Mouse (Mus musculus): ENCODE measurements around the gene Slc4a1. TPM values are rescaled to one million over a fixed set of nuclear protein-coding genes. Genes with fewer than 3 reads are reported as not detected.

Gene Slc4a1
- polyA plus RNA-seq, 1 experiment from 2014 or later = 22.6 TPM

GRCm38 (mm10) chr11:102385075-102385474 lies 19.1 kb upstream of the Slc4a1 start:
- Histone ChIP-seq H3K27ac (no peak overlapping the region), H3K4me3 (replicated peaks) (no peak overlapping the region), H3K4me1 (replicated peaks) (no peaks in the 10 kb centered on the region), H3K9me3 (no peaks in the 10 kb centered on the region), H3K27me3 (0 out of 2 replicates have a peak, but pooled peaks cover 5% of the 10 kb centered on the region), H3K4me2 (no peak overlapping the region), H3K9ac (replicated peaks) (no peak overlapping the region), H3K36me3 (no peaks in the 10 kb centered on the region)
- ATAC-seq (ENCODE audit: insufficient number of reproducible peaks, insufficient read depth, low FRiP score, low TSS enrichment, low read depth) = no peak
- WGBS = 46% methylated on average over 4 of the region's 4 CpGs

DNA sequence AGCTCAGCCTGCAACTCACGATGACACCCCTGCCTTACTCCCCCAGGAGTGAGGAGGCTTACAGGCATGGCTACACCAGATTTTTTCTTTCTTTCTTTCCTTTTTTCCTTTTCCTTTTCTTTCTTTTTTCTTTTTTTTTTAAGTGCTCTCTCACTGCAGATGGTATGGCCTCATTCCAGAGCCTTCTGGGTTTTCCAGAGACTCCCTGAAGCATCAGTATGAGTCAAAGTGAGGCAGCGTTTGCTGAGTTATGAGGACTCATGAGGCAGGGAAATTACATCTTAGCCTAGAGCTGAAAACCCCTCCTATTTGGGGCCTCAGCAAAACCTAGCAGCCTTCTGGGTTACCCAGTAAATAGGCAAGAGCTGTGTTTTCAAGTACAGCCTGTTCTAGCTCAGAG lies 18.4 kb upstream of the Slc4a1 start:
- ATAC-seq (ENCODE audit: insufficient number of reproducible peaks, insufficient read depth, low FRiP score, low TSS enrichment, low read depth) = no peak
- H3K27ac ChIP-seq = no peak overlapping the region
- H3K36me3 ChIP-seq = no peaks in the 10 kb centered on the region
- no peaks in the 10 kb centered on the region for H3K4me1 ChIP-seq (replicated peaks)
- H3K27me3 ChIP-seq = 0 out of 2 replicates have a peak, but pooled peaks cover 5% of the 10 kb centered on the region
- no peaks in the 10 kb centered on the region for H3K9me3 ChIP-seq
- H3K4me3 ChIP-seq (replicated peaks) = no peak overlapping the region
- H3K9ac ChIP-seq (replicated peaks) = no peak overlapping the region
- H3K4me2 ChIP-seq = no peak overlapping the region
- WGBS = 78% methylated on average over 2 of the region's 2 CpGs

- no peak for ATAC-seq (ENCODE audit: insufficient number of reproducible peaks, insufficient read depth, low FRiP score, low TSS enrichment, low read depth)
- no peak overlapping the region for H3K4me3 ChIP-seq (replicated peaks)
- no peak overlapping the region for H3K27ac ChIP-seq
- no peak overlapping the region for H3K4me2 ChIP-seq
- 0 out of 2 replicates have a peak, but pooled peaks cover 5% of the 10 kb centered on the region for H3K27me3 ChIP-seq
- H3K9ac ChIP-seq (replicated peaks) = no peak overlapping the region
- H3K9me3 ChIP-seq = 0 out of 2 replicates have a peak, but pooled peaks cover 4% of the 10 kb centered on the region
- H3K36me3 ChIP-seq = no peaks in the 10 kb centered on the region
- WGBS = 74% methylated on average over 1 of the region's 1 CpGs
- H3K4me1 ChIP-seq (replicated peaks) = no peaks in the 10 kb centered on the region
These were observed 17.5 kb upstream of the Slc4a1 start for GRCm38 (mm10) chr11:102383365-102384136.

GRCm38 (mm10) chr11:102382794-102383193 lies 16.8 kb upstream of the Slc4a1 start:
- WGBS = 91% methylated on average over 3 of the region's 3 CpGs

GRCm38 (mm10) chr11:102381341-102382100 lies 15.5 kb upstream of the Slc4a1 start:
- H3K9ac ChIP-seq (replicated peaks) = no peak overlapping the region
- H3K4me3 ChIP-seq (replicated peaks) = no peak overlapping the region
- H3K4me2 ChIP-seq = no peak overlapping the region
- H3K4me1 ChIP-seq (replicated peaks) = peaks cover 2% of the 10 kb centered on the region; the same call in 1 of the 2 replicates
- no peak overlapping the region for H3K27ac ChIP-seq
- H3K27me3 ChIP-seq = peaks cover 8% of the 10 kb centered on the region; the same call in 1 of the 2 replicates
- no peak for ATAC-seq (ENCODE audit: insufficient number of reproducible peaks, insufficient read depth, low FRiP score, low TSS enrichment, low read depth)
- no peaks in the 10 kb centered on the region for H3K36me3 ChIP-seq
- WGBS = 52% methylated on average over 4 of the region's 4 CpGs
- H3K9me3 ChIP-seq = 0 out of 2 replicates have a peak, but pooled peaks cover 4% of the 10 kb centered on the region

More at GRCm38 (mm10) chr11:102382794-102383193, 16.8 kb upstream of the Slc4a1 start:
- H3K4me1 ChIP-seq (replicated peaks) = no peaks in the 10 kb centered on the region
- H3K27ac ChIP-seq = no peak overlapping the region
- ATAC-seq (ENCODE audit: insufficient number of reproducible peaks, insufficient read depth, low FRiP score, low TSS enrichment, low read depth) = no peak
- H3K9me3 ChIP-seq = 0 out of 2 replicates have a peak, but pooled peaks cover 4% of the 10 kb centered on the region
- H3K4me3 ChIP-seq (replicated peaks) = no peak overlapping the region
- H3K27me3 ChIP-seq = 0 out of 2 replicates have a peak, but pooled peaks cover 5% of the 10 kb centered on the region
- no peak overlapping the region for H3K9ac ChIP-seq (replicated peaks)
- H3K4me2 ChIP-seq = no peak overlapping the region
- H3K36me3 ChIP-seq = no peaks in the 10 kb centered on the region

DNA sequence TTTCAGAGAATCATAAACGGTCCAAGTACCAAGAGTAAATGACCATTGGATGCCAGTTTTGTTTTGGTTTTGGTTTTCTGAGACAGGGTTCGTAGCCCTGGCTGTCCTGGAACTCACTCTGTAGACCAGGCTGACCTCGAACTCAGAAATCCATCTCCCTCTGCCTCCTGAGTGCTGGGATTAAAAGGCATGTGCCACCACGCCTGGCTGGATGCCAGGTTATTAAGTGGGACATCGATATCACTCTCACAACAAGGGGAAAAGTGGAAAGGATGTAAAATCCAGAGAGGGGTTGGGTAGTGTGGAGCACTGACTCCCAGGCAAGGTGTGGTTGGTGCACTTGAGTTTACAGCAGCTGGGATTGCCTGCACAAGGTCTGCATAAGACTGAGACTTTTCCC lies 14.1 kb upstream of the Slc4a1 start:
- H3K9ac ChIP-seq (replicated peaks) = no peak overlapping the region
- H3K4me2 ChIP-seq = no peak overlapping the region
- H3K9me3 ChIP-seq = 0 out of 2 replicates have a peak, but pooled peaks cover 4% of the 10 kb centered on the region
- H3K4me3 ChIP-seq (replicated peaks) = no peak overlapping the region
- 84% methylated on average over 5 of the region's 5 CpGs for WGBS
- H3K36me3 ChIP-seq = no peaks in the 10 kb centered on the region
- H3K27me3 ChIP-seq = peaks cover 12% of the 10 kb centered on the region
- no peak overlapping the region for H3K27ac ChIP-seq
- ATAC-seq (ENCODE audit: insufficient number of reproducible peaks, insufficient read depth, low FRiP score, low TSS enrichment, low read depth) = no peak
- H3K4me1 ChIP-seq (replicated peaks) = peaks cover 16% of the 10 kb centered on the region

GRCm38 (mm10) chr11:102377186-102377585 lies 11.2 kb upstream of the Slc4a1 start:
- Histone ChIP-seq H3K4me3 (replicated peaks) (no peak overlapping the region), H3K36me3 (no peaks in the 10 kb centered on the region), H3K4me2 (no peak overlapping the region), H3K27me3 (peaks cover 38% of the 10 kb centered on the region), H3K9me3 (0 out of 2 replicates have a peak, but pooled peaks cover 4% of the 10 kb centered on the region), H3K4me1 (replicated peaks) (peaks cover 19% of the 10 kb centered on the region), H3K9ac (replicated peaks) (no peak overlapping the region), H3K27ac (no peak overlapping the region)
- ATAC-seq (ENCODE audit: insufficient number of reproducible peaks, insufficient read depth, low FRiP score, low TSS enrichment, low read depth) = no peak
- WGBS = 58% methylated on average over 12 of the region's 12 CpGs

DNA sequence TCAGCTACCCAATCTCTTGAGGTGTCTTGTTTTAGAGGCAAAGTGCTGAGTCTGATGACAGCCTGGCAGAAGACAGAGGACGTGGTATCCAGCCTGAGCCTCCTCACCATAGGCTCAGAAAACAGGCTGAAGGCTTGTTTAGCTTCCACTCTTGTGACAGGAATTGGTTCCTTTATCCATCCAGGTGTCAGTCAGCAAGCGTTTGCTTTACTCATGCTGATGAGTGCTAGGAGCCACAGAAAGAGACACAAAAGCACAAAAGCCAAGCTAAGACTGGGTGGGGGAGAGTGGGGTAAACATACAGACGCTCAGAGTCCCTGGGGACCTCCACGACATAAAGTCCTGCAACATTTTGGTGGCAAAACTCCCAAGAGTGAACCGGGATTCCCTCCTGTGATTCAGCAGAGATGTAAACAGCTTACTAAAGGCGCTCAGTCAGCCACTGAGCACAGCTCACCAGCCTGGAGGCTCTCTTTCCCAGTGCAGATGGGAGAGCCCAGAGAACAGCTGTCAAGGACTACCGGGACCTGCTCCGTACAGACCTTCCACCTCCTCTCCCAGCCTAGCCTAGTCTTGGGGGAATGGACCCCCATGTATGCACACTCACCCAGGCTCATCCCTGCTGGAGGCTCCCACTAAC lies 10.3 kb upstream of the Slc4a1 start:
- 20% methylated on average over 8 of the region's 8 CpGs for WGBS
- Histone ChIP-seq H3K4me3 (replicated peaks) (peak overlapping the region; percentile 14; the same call in 1 of the 2 replicates), H3K9me3 (0 out of 2 replicates have a peak, but pooled peaks cover 4% of the 10 kb centered on the region), H3K27me3 (peaks cover 41% of the 10 kb centered on the region), H3K4me1 (replicated peaks) (peaks cover 19% of the 10 kb centered on the region), H3K4me2 (peak overlapping the region; percentile 46), H3K36me3 (no peaks in the 10 kb centered on the region), H3K27ac (peak overlapping the region; percentile 72), H3K9ac (replicated peaks) (peak overlapping the region; percentile 28; the same call in 1 of the 2 replicates)
- no peak for ATAC-seq (ENCODE audit: insufficient number of reproducible peaks, insufficient read depth, low FRiP score, low TSS enrichment, low read depth)

DNA sequence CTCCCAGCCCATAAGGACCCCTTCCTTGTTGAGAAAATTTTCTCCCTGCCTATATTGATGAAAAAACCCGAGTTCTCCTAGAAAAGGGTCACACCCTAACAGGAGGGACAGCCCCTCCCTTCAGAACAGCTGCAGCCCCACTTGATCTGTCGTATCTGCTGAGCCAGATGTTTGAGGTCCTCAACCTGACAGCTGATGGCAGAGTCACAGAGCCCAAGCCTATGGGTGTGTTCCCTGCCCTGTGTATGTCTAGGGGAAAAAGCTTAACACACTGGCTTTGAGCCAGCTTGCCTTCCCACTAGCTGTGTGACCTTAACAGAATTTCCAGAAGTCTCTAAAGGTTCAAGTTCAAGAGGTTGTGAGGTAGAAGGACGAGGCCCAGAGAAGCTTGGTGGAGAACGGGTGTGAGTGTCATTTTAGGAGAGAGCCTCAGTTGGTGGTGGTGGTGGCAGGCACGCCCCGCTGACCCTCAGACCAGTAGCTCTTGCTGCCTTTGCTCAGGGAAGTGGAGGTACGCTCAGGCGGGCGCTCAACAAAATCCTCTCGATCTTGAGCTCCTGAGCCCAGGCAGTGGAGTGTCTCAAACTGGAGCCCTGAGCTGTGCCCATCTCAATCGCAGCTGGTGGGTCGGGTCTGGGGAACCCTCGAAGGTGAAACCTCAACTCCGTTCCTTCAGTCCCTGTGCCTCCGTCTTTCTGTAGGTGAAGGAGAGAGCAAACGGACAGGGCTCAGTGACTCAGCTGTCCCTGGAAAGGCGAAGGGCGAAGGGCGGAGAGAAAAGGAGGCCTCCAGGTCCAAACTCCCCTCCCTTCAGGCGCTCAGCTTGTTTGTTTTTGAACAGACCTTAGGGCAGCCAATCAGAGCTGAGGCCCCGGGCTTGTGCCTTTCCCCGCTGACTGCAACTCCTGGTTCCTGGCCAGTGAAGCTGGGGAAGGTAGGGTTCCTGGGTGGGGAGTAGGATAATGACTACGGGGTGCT lies 9.5 kb upstream of the Slc4a1 start:
- Histone ChIP-seq H3K27ac (peak overlapping the region; percentile 72), H3K4me2 (peak overlapping the region; percentile 46), H3K9me3 (0 out of 2 replicates have a peak, but pooled peaks cover 4% of the 10 kb centered on the region), H3K4me3 (replicated peaks) (peak overlapping the region; percentile 14), H3K4me1 (replicated peaks) (peaks cover 19% of the 10 kb centered on the region), H3K36me3 (no peaks in the 10 kb centered on the region), H3K27me3 (peaks cover 41% of the 10 kb centered on the region), H3K9ac (replicated peaks) (peak overlapping the region; percentile 28; the same call in 1 of the 2 replicates)
- WGBS = 6% methylated on average over 23 of the region's 23 CpGs
- ATAC-seq (ENCODE audit: insufficient number of reproducible peaks, insufficient read depth, low FRiP score, low TSS enrichment, low read depth) = peak; percentile 72; the same call in 1 of the 2 replicates
